Mouse (Mus musculus) spleen, adult 2 months (tissue): ENCODE measurements around the gene Zfp423.

Experiments used
- CTCF ChIP-seq: fragments of 200-500 bp; IDR thresholded peaks from 2 replicates; pipeline ENCODE4 v1.5.1; 2011; ENCODE audit warnings: mild to moderate bottlenecking, inconsistent platforms; ENCODE audit not compliant: insufficient read depth, insufficient read length, insufficient replicate concordance; ENCODE audit errors: extremely low read depth
- POLR2A ChIP-seq: fragments of 200-500 bp; IDR thresholded peaks from 2 replicates; pipeline ENCODE4 v1.6.1; 2011; ENCODE audit warnings: low read depth, low read length, inconsistent platforms

DNA sequence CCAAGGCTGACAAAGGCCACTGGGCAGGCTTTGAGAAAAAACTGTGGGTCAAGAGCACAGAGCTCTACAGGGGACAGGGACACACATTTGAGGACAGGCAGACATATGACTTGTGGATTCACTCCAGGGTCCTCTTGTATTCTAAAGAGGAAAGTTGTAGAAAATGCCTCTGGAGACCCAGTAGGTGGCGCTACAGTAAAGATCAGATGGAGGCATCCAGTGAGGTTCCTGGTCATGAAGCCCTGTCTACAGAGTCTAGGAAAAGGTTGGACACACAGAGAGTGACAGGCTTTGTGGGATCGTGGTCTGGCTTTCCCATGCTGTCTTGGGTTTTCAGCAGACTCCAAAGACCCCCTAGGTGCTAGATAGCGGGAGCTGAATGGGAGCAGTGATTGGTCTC, 318.5 kb downstream of the Zfp423 start:
- no peak for TF ChIP-seq CTCF
- no peak for TF ChIP-seq POLR2A
